Mouse (Mus musculus) G1E-ER4 (cell line): ENCODE results near the gene Prpf40b. TPM values are rescaled to one million over a fixed set of nuclear protein-coding genes. Genes with fewer than 3 reads are reported as not detected.

Experiments used
- GATA1 ChIP-seq: IDR thresholded peaks from one replicate; pipeline ENCODE4 v1.8.0; 2012; ENCODE audit warnings: low read length, inconsistent platforms
- polyA plus RNA-seq: library from polyadenylated mRNA; stranded (reverse); fragments of >175 nt; gene quantifications from 2 replicates; pipeline ENCODE4 v1.2.3, GENCODE M21; 2012

Prpf40b gene
- polyA plus RNA-seq = 25.8 and 30.9 TPM in 2 replicates

- no peak for TF ChIP-seq GATA1
Observed at GRCm38 (mm10) chr15:99294813-99295374, at the start of gene Prpf40b. Gene Prpf40b (plus strand): TSS chr15:99295087.

- TF ChIP-seq GATA1 = no peak
Observed at GRCm38 (mm10) chr15:99248972-99249371, 45.9 kb upstream of the Prpf40b start.

GRCm38 (mm10) chr15:99249938-99250337 is 44.9 kb upstream of the Prpf40b start:
- TF ChIP-seq GATA1 = no peak

- no peak for TF ChIP-seq GATA1
Observed at GRCm38 (mm10) chr15:99251626-99252380, 43.1 kb upstream of the Prpf40b start, which contains the start of gene Mcrs1. Gene Mcrs1 (minus strand): TSS chr15:99251961.

GRCm38 (mm10) chr15:99252381-99253174 is 42.3 kb upstream of the Prpf40b start:
- no peak for TF ChIP-seq GATA1

GRCm38 (mm10) chr15:99253772-99254171 is 41.1 kb upstream of the Prpf40b start:
- no peak for TF ChIP-seq GATA1

- no peak for TF ChIP-seq GATA1
Observed at GRCm38 (mm10) chr15:99254477-99255005, 40.3 kb upstream of the Prpf40b start.

- no peak for TF ChIP-seq GATA1
Observed at GRCm38 (mm10) chr15:99255241-99255749, 39.6 kb upstream of the Prpf40b start.

- no peak for TF ChIP-seq GATA1
Observed at GRCm38 (mm10) chr15:99259167-99259729, 35.6 kb upstream of the Prpf40b start.

GRCm38 (mm10) chr15:99259730-99260252 is 35.1 kb upstream of the Prpf40b start:
- TF ChIP-seq GATA1 = no peak

GRCm38 (mm10) chr15:99262702-99263101 is 32.2 kb upstream of the Prpf40b start:
- TF ChIP-seq GATA1 = no peak

- TF ChIP-seq GATA1 = no peak
Observed at GRCm38 (mm10) chr15:99264363-99264762, 30.5 kb upstream of the Prpf40b start.

GRCm38 (mm10) chr15:99265679-99266078 is 29.2 kb upstream of the Prpf40b start:
- no peak for TF ChIP-seq GATA1

- TF ChIP-seq GATA1 = no peak
Observed at GRCm38 (mm10) chr15:99276095-99276494, 18.8 kb upstream of the Prpf40b start.

- no peak for TF ChIP-seq GATA1
Observed at GRCm38 (mm10) chr15:99278271-99278670, 16.6 kb upstream of the Prpf40b start.
